Mouse (Mus musculus): ENCODE measurements around the gene Plce1.

Gene Plce1

GRCm38 (mm10) chr19:38728842-38729241, 247.9 kb downstream of the Plce1 start:
- no peak for DNase-seq (ENCODE audit: low spot score)

- peak; percentile 39 for DNase-seq (ENCODE audit: low spot score)
Observed at GRCm38 (mm10) chr19:38729264-38729663, 248.4 kb downstream of the Plce1 start.

- DNase-seq (ENCODE audit: low spot score): peak; percentile 23
Observed at GRCm38 (mm10) chr19:38744546-38744945, 263.6 kb downstream of the Plce1 start.

GRCm38 (mm10) chr19:38745810-38746491, 265.0 kb downstream of the Plce1 start:
- peak; percentile 21 for DNase-seq (ENCODE audit: low spot score)

- peak; percentile 21 for DNase-seq (ENCODE audit: low spot score)
Observed at GRCm38 (mm10) chr19:38746492-38747014, 265.6 kb downstream of the Plce1 start.

GRCm38 (mm10) chr19:38750192-38750591, 269.3 kb downstream of the Plce1 start:
- no peak for DNase-seq (ENCODE audit: low spot score)

GRCm38 (mm10) chr19:38757161-38757560, 276.3 kb downstream of the Plce1 start:
- no peak for DNase-seq (ENCODE audit: low spot score)

GRCm38 (mm10) chr19:38758056-38758455, 277.1 kb downstream of the Plce1 start:
- no peak for DNase-seq (ENCODE audit: low spot score)

GRCm38 (mm10) chr19:38758685-38759472, 278.0 kb downstream of the Plce1 start:
- no peak for DNase-seq (ENCODE audit: low spot score)

- no peak for DNase-seq (ENCODE audit: low spot score)
Observed at GRCm38 (mm10) chr19:38760441-38760840, 279.5 kb downstream of the Plce1 start.

- no peak for DNase-seq (ENCODE audit: low spot score)
Observed at GRCm38 (mm10) chr19:38766306-38766705, 285.4 kb downstream of the Plce1 start.

- peak; percentile 71 for DNase-seq (ENCODE audit: low spot score)
Observed at GRCm38 (mm10) chr19:38775548-38775947, 294.6 kb downstream of the Plce1 start.

- DNase-seq (ENCODE audit: low spot score): no peak
Observed at GRCm38 (mm10) chr19:38778805-38779204, 297.9 kb downstream of the Plce1 start.

GRCm38 (mm10) chr19:38783542-38783941, 302.6 kb downstream of the Plce1 start:
- DNase-seq (ENCODE audit: low spot score): no peak

GRCm38 (mm10) chr19:38787756-38788155, 306.8 kb downstream of the Plce1 start:
- no peak for DNase-seq (ENCODE audit: low spot score)

- DNase-seq (ENCODE audit: low spot score): no peak
Observed at GRCm38 (mm10) chr19:38793563-38794045, 312.7 kb downstream of the Plce1 start.

GRCm38 (mm10) chr19:38796546-38796945, 315.6 kb downstream of the Plce1 start:
- no peak for DNase-seq (ENCODE audit: low spot score)

GRCm38 (mm10) chr19:38798291-38798690, 317.4 kb downstream of the Plce1 start:
- no peak for DNase-seq (ENCODE audit: low spot score)

- DNase-seq (ENCODE audit: low spot score): no peak
Observed at GRCm38 (mm10) chr19:38798801-38799200, 317.9 kb downstream of the Plce1 start.

GRCm38 (mm10) chr19:38818191-38818590, 337.3 kb downstream of the Plce1 start:
- DNase-seq (ENCODE audit: low spot score): no peak

- peak; percentile 94 for DNase-seq (ENCODE audit: low spot score)
Observed at GRCm38 (mm10) chr19:38818766-38819426, 338.0 kb downstream of the Plce1 start, which contains the start of gene Noc3l. Gene Noc3l, minus strand, starts transcription at chr19:38819237.

GRCm38 (mm10) chr19:38819427-38819802, 338.5 kb downstream of the Plce1 start:
- DNase-seq (ENCODE audit: low spot score): no peak
